Mouse (Mus musculus) embryonic facial prominence, embryonic 15.5 days (tissue): Measurements from ENCODE around the gene 4933406M09Rik. TPM values are rescaled to one million over a fixed set of nuclear protein-coding genes. Genes with fewer than 3 reads are reported as not detected.

Experiments
- ATAC-seq: fragments of 200-750 bp; cut with Nextera tagmentation; 2 replicates; pipeline ENCODE4 v1.8.0; 2017; ENCODE audit warnings: low read depth, moderate TSS enrichment; ENCODE audit not compliant: insufficient number of reproducible peaks, low FRiP score, low TSS enrichment
- H3K27ac ChIP-seq: fragments of 300-500 bp; sonication (generic); replicated peaks from 2 replicates; pipeline ENCODE4 v1.5.1; 2015; ENCODE audit warnings: mild to moderate bottlenecking, inconsistent platforms
- H3K27me3 ChIP-seq: fragments of 300-500 bp; sonication (generic); 2 replicates; pipeline ENCODE4 v1.6.1; 2015; ENCODE audit warnings: inconsistent platforms
- H3K36me3 ChIP-seq: fragments of 300-500 bp; sonication (generic); 2 replicates; pipeline ENCODE4 v1.6.1; 2015; ENCODE audit warnings: mild to moderate bottlenecking, inconsistent platforms
- H3K4me1 ChIP-seq: fragments of 300-500 bp; sonication (generic); 2 replicates; pipeline ENCODE4 v1.6.1; 2015; ENCODE audit warnings: inconsistent platforms
- H3K4me2 ChIP-seq: fragments of 300-500 bp; sonication (generic); replicated peaks from 2 replicates; pipeline ENCODE4 v1.6.1; 2015; ENCODE audit warnings: mild to moderate bottlenecking, inconsistent platforms
- H3K4me3 ChIP-seq: fragments of 300-500 bp; sonication (generic); replicated peaks from 2 replicates; pipeline ENCODE4 v1.5.1; 2015; ENCODE audit warnings: mild to moderate bottlenecking, inconsistent platforms
- H3K9ac ChIP-seq: fragments of 300-500 bp; sonication (generic); 2 replicates; pipeline ENCODE4 v1.6.1; 2015; ENCODE audit warnings: inconsistent platforms
- H3K9me3 ChIP-seq: fragments of 300-500 bp; sonication (generic); replicated peaks from 2 replicates; pipeline ENCODE4 v1.6.1; 2016; ENCODE audit warnings: inconsistent platforms
- WGBS: fragments of 180-500 bp; shearing (Covaris S2); methylation state at CpG from one replicate; pipeline ENCODE4 v1.1.7; 2015; 5-methylcytosine and 5-hydroxymethylcytosine counted together
- polyA plus RNA-seq: library from polyadenylated mRNA; unstranded; fragments of >200 nt; fragmentation: Nextera tagmentation; extraction: Ambion mirVana; gene quantifications from 2 replicates; pipeline ENCODE4 v1.2.1, GENCODE M21; 2015

The 4933406M09Rik gene
- polyA plus RNA-seq, 1 experiment from 2014 or later, result not detected

GRCm38 (mm10) chr1:134440437-134440836 is 54.7 kb downstream of the 4933406M09Rik start:
- Histone ChIP-seq H3K27me3 (no peaks in the 10 kb centered on the region), H3K9me3 (no peaks in the 10 kb centered on the region), H3K4me2 (no peak overlapping the region), H3K4me3 (no peak overlapping the region), H3K9ac (no peak overlapping the region), H3K36me3 (no peaks in the 10 kb centered on the region), H3K27ac (no peak overlapping the region), H3K4me1 (no peaks in the 10 kb centered on the region)
- no peak for ATAC-seq
- WGBS, result 88% methylated on average over 6 of the region's 6 CpGs

Other genes starting within 250 kb of the 4933406M09Rik start
- gene Chil1, start 203.8 kb upstream of the 4933406M09Rik start, polyA plus RNA-seq, result 22.8 and 30.2 TPM in 2 replicates
- 102 and 127 TPM in 2 replicates for gene Mybph, start 192.5 kb upstream of the 4933406M09Rik start, polyA plus RNA-seq
- 3.8 and 4.1 TPM in 2 replicates for gene Adora1, start 150.5 kb upstream of the 4933406M09Rik start, polyA plus RNA-seq
- 186 and 239 TPM in 2 replicates for gene Myog, start 96.0 kb upstream of the 4933406M09Rik start, polyA plus RNA-seq
- gene Ppfia4, start 53.0 kb upstream of the 4933406M09Rik start, polyA plus RNA-seq, result 11.6 and 12.2 TPM in 2 replicates
- 70.3 and 82.6 TPM in 2 replicates for gene Tmem183a, start 24.0 kb upstream of the 4933406M09Rik start, polyA plus RNA-seq
- gene Cyb5r1, start 19.6 kb downstream of the 4933406M09Rik start, polyA plus RNA-seq, result 41.0 and 41.2 TPM in 2 replicates
- 102 TPM in 2 replicates for gene Adipor1, start 29.4 kb downstream of the 4933406M09Rik start, polyA plus RNA-seq
- 25.6 and 27.6 TPM in 2 replicates for gene Klhl12, start 69.6 kb downstream of the 4933406M09Rik start, polyA plus RNA-seq
- 41.0 and 41.4 TPM in 2 replicates for gene Rabif, start 108.7 kb downstream of the 4933406M09Rik start, polyA plus RNA-seq
- gene Mgat4e, start 163.7 kb downstream of the 4933406M09Rik start, polyA plus RNA-seq, result not detected in 2 replicates
- 73.5 and 76.0 TPM in 2 replicates for gene Kdm5b, start 174.2 kb downstream of the 4933406M09Rik start, polyA plus RNA-seq